Mouse (Mus musculus) MEL (cell line): ENCODE results near the gene Tap2. TPM values are rescaled to one million over a fixed set of nuclear protein-coding genes. Genes with fewer than 3 reads are reported as not detected.

Source experiments
- DNase-seq: peaks from one replicate; pipeline ENCODE4 v3.0.0; 2011; ENCODE audit warnings: low read depth, low spot score
- H3K27ac ChIP-seq: 2 replicates; pipeline ENCODE4 v1.5.1; 2012; ENCODE audit warnings: low read depth, mild to moderate bottlenecking, control low read depth, low read length, moderate library complexity; ENCODE audit not compliant: control insufficient read depth
- H3K27me3 ChIP-seq, 2 experiments: fragments of 150-350 bp in 1 of 2; sonication (generic) in 1 of 2; 2 replicates each; pipeline ENCODE4 v1.6.1; 2012; ENCODE audit warnings: low read length in 2 of 2, mild to moderate bottlenecking in 2 of 2, improper control_type of control experiment in 1 of 2, moderate library complexity in 1 of 2; ENCODE audit not compliant: insufficient read depth in 2 of 2, control insufficient read depth in 1 of 2
- H3K36me3 ChIP-seq, 2 experiments: 2 replicates each; pipeline ENCODE4 v1.6.1; 2012 to 2014; ENCODE audit warnings: low read length in 2 of 2, improper control_type of control experiment in 1 of 2, inconsistent platforms in 1 of 2, mild to moderate bottlenecking in 1 of 2; ENCODE audit not compliant: insufficient read depth in 2 of 2, control insufficient read depth in 1 of 2
- H3K4me1 ChIP-seq, 2 experiments: fragments of 150-350 bp in 1 of 2; sonication (generic) in 1 of 2; 2 replicates each; pipeline ENCODE4 v1.6.1; 2012; ENCODE audit warnings: low read length in 2 of 2, improper control_type of control experiment in 1 of 2, mild to moderate bottlenecking in 1 of 2; ENCODE audit not compliant: insufficient read depth in 2 of 2, control insufficient read depth in 1 of 2
- H3K4me3 ChIP-seq, 2 experiments: fragments of 150-350 bp in 1 of 2; sonication (generic) in 1 of 2; 2 replicates each; pipeline ENCODE4 v1.5.1; 2012; ENCODE audit warnings: low read depth in 2 of 2, low read length in 2 of 2, mild to moderate bottlenecking in 2 of 2, moderate library complexity in 2 of 2, control low read depth in 1 of 2, improper control_type of control experiment in 1 of 2; ENCODE audit not compliant: control insufficient read depth in 1 of 2, insufficient read depth in 1 of 2
- H3K79me2 ChIP-seq: 2 replicates; pipeline ENCODE4 v1.6.1; 2012; ENCODE audit warnings: mild to moderate bottlenecking, low read length, moderate library complexity; ENCODE audit not compliant: control insufficient read depth, poor library complexity, insufficient read depth
- H3K9ac ChIP-seq: 2 replicates; pipeline ENCODE4 v1.6.1; 2012; ENCODE audit warnings: low read depth, mild to moderate bottlenecking, control low read depth, low read length, moderate library complexity; ENCODE audit not compliant: control insufficient read depth, poor library complexity, severe bottlenecking
- H3K9me3 ChIP-seq: fragments of 150-350 bp; sonication (generic); replicated peaks from 2 replicates; pipeline ENCODE4 v1.6.1; 2012; ENCODE audit warnings: mild to moderate bottlenecking, low read length, improper control_type of control experiment, moderate library complexity; ENCODE audit not compliant: insufficient read depth
- BHLHE40 ChIP-seq: IDR thresholded peaks from 2 replicates; pipeline ENCODE4 v1.6.1; 2012; ENCODE audit warnings: low read depth, mild to moderate bottlenecking, inconsistent platforms, low read length, improper control_type of control experiment, borderline replicate concordance
- CHD1 ChIP-seq: IDR thresholded peaks from 2 replicates; pipeline ENCODE4 v1.6.1; 2012; ENCODE audit warnings: low read depth, mild to moderate bottlenecking, inconsistent platforms, low read length, improper control_type of control experiment
- CHD2 ChIP-seq: IDR thresholded peaks from 2 replicates; pipeline ENCODE4 v1.6.1; 2011; ENCODE audit warnings: low read length, improper control_type of control experiment
- ELF1 ChIP-seq: IDR thresholded peaks from 2 replicates; pipeline ENCODE4 v1.6.1; 2014; ENCODE audit warnings: low read depth, mild to moderate bottlenecking, inconsistent platforms, low read length, improper control_type of control experiment, moderate library complexity
- EP300 ChIP-seq, 2 experiments: IDR thresholded peaks; 2 replicates each; pipeline ENCODE4 v1.6.1; 2011; ENCODE audit warnings: improper control_type of control experiment in 2 of 2, low read length in 2 of 2, low read depth in 1 of 2, mild to moderate bottlenecking in 1 of 2
- ETS1 ChIP-seq: IDR thresholded peaks from 2 replicates; pipeline ENCODE4 v1.6.1; 2012; ENCODE audit warnings: low read depth, mild to moderate bottlenecking, inconsistent platforms, low read length, improper control_type of control experiment, moderate library complexity
- GABPA ChIP-seq: IDR thresholded peaks from 2 replicates; pipeline ENCODE4 v1.6.1; 2012; ENCODE audit warnings: low read depth, mild to moderate bottlenecking, inconsistent platforms, low read length, improper control_type of control experiment, moderate library complexity
- GATA1 ChIP-seq: IDR thresholded peaks from 2 replicates; pipeline ENCODE4 v1.6.1; 2011; ENCODE audit warnings: low read depth, low read length, improper control_type of control experiment
- HCFC1 ChIP-seq: IDR thresholded peaks from 2 replicates; pipeline ENCODE4 v1.6.1; 2012; ENCODE audit warnings: low read depth, mild to moderate bottlenecking, inconsistent platforms, low read length, improper control_type of control experiment, moderate library complexity
- JUND ChIP-seq: IDR thresholded peaks from 2 replicates; pipeline ENCODE4 v1.6.1; 2011; ENCODE audit warnings: low read depth, mild to moderate bottlenecking, improper control_type of control experiment, low read length
- MAFK ChIP-seq: IDR thresholded peaks from 2 replicates; pipeline ENCODE4 v1.6.1; 2011; ENCODE audit warnings: low read depth, mild to moderate bottlenecking, low read length, improper control_type of control experiment, borderline replicate concordance
- MAX ChIP-seq: IDR thresholded peaks from 2 replicates; pipeline ENCODE4 v1.6.1; 2011; ENCODE audit warnings: low read length, improper control_type of control experiment
- MAZ ChIP-seq: IDR thresholded peaks from 2 replicates; pipeline ENCODE4 v1.6.1; 2012; ENCODE audit warnings: low read depth, mild to moderate bottlenecking, inconsistent platforms, low read length, improper control_type of control experiment
- MYC ChIP-seq: IDR thresholded peaks from 2 replicates; pipeline ENCODE4 v1.6.1; 2011; ENCODE audit warnings: low read depth, mild to moderate bottlenecking, low read length, improper control_type of control experiment, moderate library complexity
- NRF1 ChIP-seq: IDR thresholded peaks from 2 replicates; pipeline ENCODE4 v1.6.1; 2014; ENCODE audit warnings: low read depth, mild to moderate bottlenecking, inconsistent platforms, low read length, improper control_type of control experiment, moderate library complexity; ENCODE audit not compliant: poor library complexity, insufficient read depth, severe bottlenecking
- POLR2AphosphoS2 ChIP-seq: IDR thresholded peaks from 2 replicates; pipeline ENCODE4 v1.6.1; 2011; ENCODE audit warnings: low read length, improper control_type of control experiment
- SIN3A ChIP-seq: IDR thresholded peaks from 2 replicates; pipeline ENCODE4 v1.6.1; 2012; ENCODE audit warnings: low read length, improper control_type of control experiment, inconsistent platforms
- TAL1 ChIP-seq: IDR thresholded peaks from 2 replicates; pipeline ENCODE4 v1.6.1; 2012; ENCODE audit warnings: mild to moderate bottlenecking, inconsistent platforms, low read length, moderate library complexity, mixed read lengths
- TCF12 ChIP-seq: IDR thresholded peaks from 2 replicates; pipeline ENCODE4 v1.6.1; 2014; ENCODE audit warnings: low read depth, mild to moderate bottlenecking, inconsistent platforms, low read length, improper control_type of control experiment, moderate library complexity
- UBTF ChIP-seq: IDR thresholded peaks from 2 replicates; pipeline ENCODE4 v1.6.1; 2012; ENCODE audit warnings: low read depth, mild to moderate bottlenecking, inconsistent platforms, low read length, improper control_type of control experiment, moderate library complexity, borderline replicate concordance; ENCODE audit not compliant: insufficient read depth
- USF1 ChIP-seq: IDR thresholded peaks from 2 replicates; pipeline ENCODE4 v1.6.1; 2014; ENCODE audit warnings: low read depth, mild to moderate bottlenecking, inconsistent platforms, low read length, improper control_type of control experiment, moderate library complexity
- ZC3H11A ChIP-seq: IDR thresholded peaks from 2 replicates; pipeline ENCODE4 v1.6.1; 2012; ENCODE audit warnings: low read depth, mild to moderate bottlenecking, inconsistent platforms, low read length, improper control_type of control experiment
- ZMIZ1 ChIP-seq: IDR thresholded peaks from 2 replicates; pipeline ENCODE4 v1.6.1; 2012; ENCODE audit warnings: low read depth, mild to moderate bottlenecking, inconsistent platforms, low read length, improper control_type of control experiment, moderate library complexity
- ZNF384 ChIP-seq: IDR thresholded peaks from 2 replicates; pipeline ENCODE4 v1.6.1; 2012; ENCODE audit warnings: low read depth, mild to moderate bottlenecking, inconsistent platforms, low read length, improper control_type of control experiment
- polyA plus RNA-seq, 2 experiments: library from polyadenylated mRNA; stranded (reverse) in 1 of 2; unstranded in 1 of 2; fragments of >175 nt in 1 of 2; fragments of >200 nt in 1 of 2; gene quantifications; 2 replicates each; pipeline versions ENCODE4 v1.2.1 to v1.2.4; 2012; ENCODE audit warnings: low replicate concordance in 2 of 2, low read depth in 1 of 2; ENCODE audit not compliant: insufficient read length in 2 of 2, insufficient read depth in 1 of 2, missing spikeins in 1 of 2
- total RNA-seq: library from RNA; depleted of rRNA; stranded (reverse); fragments of 300-350 nt; gene quantifications from 2 replicates; pipeline ENCODE4 v1.2.3, GENCODE M21; 2012

Tap2 gene
- total and polyA plus RNA-seq, 3 experiments = 48.5 to 63.0 TPM; not detected in 1

- DNase-seq = no peak
- Histone ChIP-seq H3K4me1 (peaks cover 13 to 15% of the 10 kb centered on the region in 2 experiments), H3K9ac (no peak overlapping the region), H3K27me3 (no peaks in the 10 kb centered on the region), H3K79me2 (peaks cover 23% of the 10 kb centered on the region)
- no peak for TF ChIP-seq POLR2AphosphoS2
- TF ChIP-seq TAL1 = no peak
- no peak for TF ChIP-seq TCF12
- TF ChIP-seq MYC = no peak
- no peak for TF ChIP-seq ETS1
- TF ChIP-seq MAZ = no peak
- no peak for TF ChIP-seq SIN3A
- TF ChIP-seq, all 39 proteins: peak for 0
- no peaks in the 10 kb centered on the region for H3K9me3 ChIP-seq
- H3K36me3 ChIP-seq = peaks cover 0 to 5% of the 10 kb centered on the region in 2 experiments; a peak in 1 of 4 replicates
- H3K4me3 ChIP-seq = no peak overlapping the region
- no peak overlapping the region for H3K27ac ChIP-seq
These were observed 3.3 kb upstream of the Tap2 start for GRCm38 (mm10) chr17:34200047-34200446.

GRCm38 (mm10) chr17:34200772-34201505 is 2.4 kb upstream of the Tap2 start:
- H3K4me1 ChIP-seq = peaks cover 12 to 13% of the 10 kb centered on the region in 2 experiments

More at GRCm38 (mm10) chr17:34200772-34201505, 2.4 kb upstream of the Tap2 start:
- H3K4me3 ChIP-seq = no peak overlapping the region
- no peak for DNase-seq
- H3K9me3 ChIP-seq = no peaks in the 10 kb centered on the region
- no peaks in the 10 kb centered on the region for H3K27me3 ChIP-seq
- H3K79me2 ChIP-seq = peaks cover 28% of the 10 kb centered on the region
- H3K36me3 ChIP-seq = peaks cover 0 to 4% of the 10 kb centered on the region in 2 experiments; a peak in 1 of 4 replicates
- TF ChIP-seq BHLHE40 = no peak
- TF ChIP-seq NRF1 = no peak
- no peak for TF ChIP-seq ZC3H11A
- TF ChIP-seq CHD1 = no peak
- no peak for TF ChIP-seq ZMIZ1
- no peak for TF ChIP-seq GABPA
- no peak for TF ChIP-seq CHD2
- TF ChIP-seq USF1 = no peak
- no peak for TF ChIP-seq SIN3A
- TF ChIP-seq MAFK = no peak
- TF ChIP-seq HCFC1 = no peak
- TF ChIP-seq EP300 (IDR thresholded peaks at IDR 0.05; ENCODE audit: low read depth in 1 of 2, low read length in 2 of 2) = no peak
- no peak for TF ChIP-seq GATA1
- TF ChIP-seq JUND = no peak
- no peak for TF ChIP-seq ELF1
- TF ChIP-seq ZNF384 = no peak
- no peak for TF ChIP-seq UBTF
- TF ChIP-seq MAX = no peak
- H3K9ac ChIP-seq = no peak overlapping the region
- H3K27ac ChIP-seq = no peak overlapping the region
